Mouse (Mus musculus): Measurements from ENCODE around the gene Arrdc2. TPM values are rescaled to one million over a fixed set of nuclear protein-coding genes. Genes with fewer than 3 reads are reported as not detected.

Arrdc2 gene
- 3.1 TPM for polyA plus RNA-seq (2017; shearing (Covaris generic))

GRCm38 (mm10) chr8:70839408-70840351, at the start of gene Arrdc2:
Arrdc2 (minus strand) TSS chr8:70839720.

GRCm38 (mm10) chr8:70873364-70873985, 34.0 kb upstream of the Arrdc2 start, which contains the start of gene Ccdc124:
Ccdc124 (minus strand) TSS chr8:70873935.

GRCm38 (mm10) chr8:70862824-70863641, 23.5 kb upstream of the Arrdc2 start, which contains the start of gene Kcnn1:
Kcnn1 (minus strand) TSS chr8:70863258.

GRCm38 (mm10) chr8:70808239-70808638, 31.3 kb downstream of the Arrdc2 start, which contains the start of gene Il12rb1:
Il12rb1 (plus strand) TSS chr8:70808449.

GRCm38 (mm10) chr8:70804481-70805206, 34.9 kb downstream of the Arrdc2 start, which contains the start of gene Mast3:
Mast3 (minus strand) TSS chr8:70805054.

Other genes starting within 250 kb of the Arrdc2 start
- 98.4 TPM for gene Isyna1, start 245.3 kb downstream of the Arrdc2 start, polyA plus RNA-seq (2017; shearing (Covaris generic))
- 34.8 TPM for gene Ssbp4, start 230.8 kb downstream of the Arrdc2 start, polyA plus RNA-seq (2017; shearing (Covaris generic))
- 0.40 TPM for gene Lrrc25, start 223.6 kb downstream of the Arrdc2 start, polyA plus RNA-seq (2017; shearing (Covaris generic))
- gene Gdf15, start 207.3 kb downstream of the Arrdc2 start, polyA plus RNA-seq (2017; shearing (Covaris generic)), result not detected
- gene Pgpep1, start 179.3 kb downstream of the Arrdc2 start, polyA plus RNA-seq (2017; shearing (Covaris generic)), result 6.1 TPM
- gene Lsm4, start 166.5 kb downstream of the Arrdc2 start, polyA plus RNA-seq (2017; shearing (Covaris generic)), result 330 TPM
- 22.8 TPM for gene Jund, start 140.8 kb downstream of the Arrdc2 start, polyA plus RNA-seq (2017; shearing (Covaris generic))
- 0.09 TPM for gene Iqcn, start 136.3 kb downstream of the Arrdc2 start, polyA plus RNA-seq (2017; shearing (Covaris generic))
- not detected for gene Gm3336, start 121.2 kb downstream of the Arrdc2 start, polyA plus RNA-seq (2017; shearing (Covaris generic))
- 0.85 TPM for gene Pde4c, start 116.0 kb downstream of the Arrdc2 start, polyA plus RNA-seq (2017; shearing (Covaris generic))
- 17.6 TPM for gene Rab3a, start 85.0 kb downstream of the Arrdc2 start, polyA plus RNA-seq (2017; shearing (Covaris generic))
- 19.0 TPM for gene Mpv17l2, start 78.8 kb downstream of the Arrdc2 start, polyA plus RNA-seq (2017; shearing (Covaris generic))
- 31.0 TPM for gene Pik3r2, start 63.0 kb downstream of the Arrdc2 start, polyA plus RNA-seq (2017; shearing (Covaris generic))
- 80.7 TPM for gene Mast3, start 34.7 kb downstream of the Arrdc2 start, polyA plus RNA-seq (2017; shearing (Covaris generic))
- gene Il12rb1, start 31.3 kb downstream of the Arrdc2 start, polyA plus RNA-seq (2017; shearing (Covaris generic)), result 64.8 TPM
- not detected for gene Kcnn1, start 23.5 kb upstream of the Arrdc2 start, polyA plus RNA-seq (2017; shearing (Covaris generic))
- 83.0 TPM for gene Ccdc124, start 34.2 kb upstream of the Arrdc2 start, polyA plus RNA-seq (2017; shearing (Covaris generic))
- not detected for gene Slc5a5, start 53.0 kb upstream of the Arrdc2 start, polyA plus RNA-seq (2017; shearing (Covaris generic))
- gene Rpl18a, start 57.7 kb upstream of the Arrdc2 start, polyA plus RNA-seq (2017; shearing (Covaris generic)), result 6,058 TPM
- 57.2 TPM for gene Map1s, start 66.2 kb upstream of the Arrdc2 start, polyA plus RNA-seq (2017; shearing (Covaris generic))

All from inflammation-experienced regulatory T-cells, adult 16 weeks (primary cell).